Mouse (Mus musculus): Measurements from ENCODE around the gene Gfer. TPM values are rescaled to one million over a fixed set of nuclear protein-coding genes. Genes with fewer than 3 reads are reported as not detected.

Gfer gene
- polyA plus RNA-seq, 1 experiment from 2014 or later, result 37.3 TPM

DNA sequence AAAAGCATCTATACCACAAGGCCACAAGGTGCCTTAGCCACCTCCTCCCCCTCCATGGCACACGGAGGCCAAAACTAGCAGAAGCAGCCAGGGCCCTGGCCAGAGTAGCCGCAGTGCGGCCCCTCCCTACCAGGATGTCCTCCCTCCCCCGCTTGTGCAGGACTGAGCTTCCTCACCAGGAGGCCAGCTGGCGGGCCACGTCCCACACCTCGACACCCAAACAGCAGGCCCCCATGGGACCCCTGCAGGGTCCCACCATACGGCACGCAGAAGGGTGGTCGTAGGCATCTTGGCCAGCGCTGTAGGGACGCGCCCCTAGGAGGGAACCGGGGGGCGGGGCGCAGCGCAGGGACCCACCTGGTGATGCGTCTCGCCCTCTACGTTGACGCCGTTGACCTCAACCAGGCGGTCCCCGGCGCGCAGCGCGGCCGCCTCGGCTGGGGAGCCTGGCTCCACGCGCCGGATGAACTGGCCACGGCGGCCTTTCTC lies 46.3 kb downstream of the Gfer start:
- no peaks in the 10 kb centered on the region for H3K27me3 ChIP-seq (replicated peaks; ENCODE audit: control insufficient read depth, insufficient read depth, low read length)
- peaks cover 15% of the 10 kb centered on the region for H3K4me1 ChIP-seq (ENCODE audit: control insufficient read depth, insufficient read depth, low read depth, low read length)
- peak overlapping the region; percentile 84 for H3K4me3 ChIP-seq (ENCODE audit: low read length)
- no peaks in the 10 kb centered on the region for H3K36me3 ChIP-seq (ENCODE audit: control insufficient read depth, insufficient read depth, low read length)
- peak; percentile 71 for ATAC-seq
- WGBS, result 2% methylated on average over 16 of the region's 35 CpGs
- H3K27ac ChIP-seq (ENCODE audit: low read depth, low read length), result peak overlapping the region; percentile 82
- peak overlapping the region; percentile 93 for H3K4me2 ChIP-seq (ENCODE audit: low read length)
- H3K9ac ChIP-seq (ENCODE audit: low read depth, low read length), result peak overlapping the region; percentile 94
- H3K9me3 ChIP-seq (ENCODE audit: control insufficient read depth, low read length), result no peaks in the 10 kb centered on the region

DNA sequence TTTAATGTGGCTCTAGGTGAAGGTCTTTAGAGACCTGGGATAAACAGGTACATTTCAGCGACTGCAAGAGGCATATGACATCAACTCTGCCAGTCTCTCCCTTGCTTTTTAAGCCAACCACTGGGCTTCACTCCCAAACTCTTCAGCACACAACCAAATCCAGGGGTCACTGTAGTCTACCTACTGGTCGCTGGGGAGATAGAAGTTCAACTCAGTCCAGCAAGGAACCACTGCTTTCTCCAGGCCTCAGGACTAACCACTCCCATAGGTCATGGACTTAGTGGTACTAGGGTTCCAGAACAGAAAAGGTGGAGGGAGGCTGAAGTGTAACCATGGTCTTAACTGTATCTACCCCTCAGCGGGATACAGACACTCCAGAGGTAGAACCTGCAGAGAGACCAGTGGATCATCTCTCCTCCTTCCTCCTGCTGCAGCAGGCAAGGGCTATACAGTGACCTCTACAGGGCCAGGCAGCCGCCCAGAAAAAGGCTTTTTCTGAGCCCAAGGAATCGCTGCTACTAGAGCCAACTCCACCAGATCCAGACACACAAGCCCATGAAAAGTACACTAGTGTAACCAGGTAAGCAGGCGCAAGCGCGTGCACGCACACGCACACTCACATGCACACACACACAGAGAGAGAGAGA lies 47.1 kb downstream of the Gfer start:
- WGBS, result 70% methylated on average over 10 of the region's 10 CpGs
- no peak for ATAC-seq
- H3K4me2 ChIP-seq (ENCODE audit: low read length), result peak overlapping the region; percentile 93

DNA sequence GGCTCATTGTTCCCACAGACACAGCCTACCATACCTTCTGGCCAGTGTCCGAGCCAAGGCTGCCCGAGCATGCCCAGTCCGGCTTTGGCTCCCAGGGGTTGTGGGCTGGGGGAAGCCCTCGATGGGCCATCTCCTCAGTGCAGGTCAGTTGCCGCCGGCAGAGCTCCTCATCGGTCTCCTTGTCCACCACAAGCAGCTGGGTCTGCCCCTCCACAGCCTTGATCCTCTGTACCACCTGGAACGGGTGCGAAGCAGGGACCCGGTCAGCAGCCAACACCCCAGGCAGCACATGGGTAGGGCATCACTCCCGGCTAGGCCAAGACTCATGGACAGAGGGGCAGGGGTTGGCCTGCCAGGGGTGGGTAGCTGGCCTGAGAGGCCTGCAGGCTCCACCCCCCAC lies 48.5 kb downstream of the Gfer start:
- 0 out of 2 replicates have a peak overlapping the region, but pooled peaks have one; percentile 11 for H3K4me3 ChIP-seq (ENCODE audit: low read length)
- H3K9ac ChIP-seq (ENCODE audit: low read depth, low read length), result no peak overlapping the region; the same call in 1 of the 2 replicates
- no peak overlapping the region; the same call in 1 of the 2 replicates for H3K27ac ChIP-seq (ENCODE audit: low read depth, low read length)
- H3K9me3 ChIP-seq (ENCODE audit: control insufficient read depth, low read length), result no peaks in the 10 kb centered on the region
- H3K27me3 ChIP-seq (replicated peaks; ENCODE audit: control insufficient read depth, insufficient read depth, low read length), result no peaks in the 10 kb centered on the region
- no peak for ATAC-seq
- H3K4me2 ChIP-seq (ENCODE audit: low read length), result peak overlapping the region; percentile 9
- no peaks in the 10 kb centered on the region for H3K36me3 ChIP-seq (ENCODE audit: control insufficient read depth, insufficient read depth, low read length)
- H3K4me1 ChIP-seq (ENCODE audit: control insufficient read depth, insufficient read depth, low read depth, low read length), result peaks cover 13% of the 10 kb centered on the region
- WGBS, result 76% methylated on average over 10 of the region's 11 CpGs

More for the DNA sequence above, 47.1 kb downstream of the Gfer start:
- H3K9me3 ChIP-seq (ENCODE audit: control insufficient read depth, low read length), result no peaks in the 10 kb centered on the region
- H3K4me1 ChIP-seq (ENCODE audit: control insufficient read depth, insufficient read depth, low read depth, low read length), result peaks cover 14% of the 10 kb centered on the region
- peak overlapping the region; percentile 94 for H3K9ac ChIP-seq (ENCODE audit: low read depth, low read length)
- H3K27me3 ChIP-seq (replicated peaks; ENCODE audit: control insufficient read depth, insufficient read depth, low read length), result no peaks in the 10 kb centered on the region
- H3K27ac ChIP-seq (ENCODE audit: low read depth, low read length), result no peak overlapping the region
- peak overlapping the region; percentile 84 for H3K4me3 ChIP-seq (ENCODE audit: low read length)
- no peaks in the 10 kb centered on the region for H3K36me3 ChIP-seq (ENCODE audit: control insufficient read depth, insufficient read depth, low read length)

DNA sequence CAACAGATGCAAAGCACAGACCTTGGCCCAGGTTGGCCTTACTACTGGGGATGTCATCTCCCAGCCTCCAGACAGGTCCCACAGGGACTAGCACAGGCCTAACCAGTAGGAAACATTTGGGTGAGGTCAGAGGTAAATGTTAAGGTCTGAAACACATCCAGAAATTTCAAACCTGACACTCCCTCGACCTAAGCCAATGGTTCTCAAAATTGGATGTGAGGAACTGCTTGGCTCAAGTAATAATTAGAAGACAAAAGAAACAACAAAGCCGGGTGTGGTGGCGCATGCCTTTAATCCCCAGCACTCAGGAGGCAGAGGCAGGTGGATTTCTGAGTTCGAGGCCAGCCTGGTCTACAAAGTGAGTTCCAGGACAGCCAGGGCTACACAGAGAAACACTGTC lies 49.6 kb downstream of the Gfer start:
- WGBS, result 88% methylated on average over 4 of the region's 4 CpGs
- Histone ChIP-seq H3K36me3 (ENCODE audit: control insufficient read depth, insufficient read depth, low read length) (peaks cover 3% of the 10 kb centered on the region; the same call in 1 of the 2 replicates), H3K4me1 (ENCODE audit: control insufficient read depth, insufficient read depth, low read depth, low read length) (peaks cover 13% of the 10 kb centered on the region), H3K9ac (ENCODE audit: low read depth, low read length) (no peak overlapping the region), H3K27ac (ENCODE audit: low read depth, low read length) (no peak overlapping the region), H3K4me3 (ENCODE audit: low read length) (no peak overlapping the region), H3K4me2 (ENCODE audit: low read length) (no peak overlapping the region), H3K9me3 (ENCODE audit: control insufficient read depth, low read length) (no peaks in the 10 kb centered on the region), H3K27me3 (replicated peaks; ENCODE audit: control insufficient read depth, insufficient read depth, low read length) (no peaks in the 10 kb centered on the region)
- no peak for ATAC-seq

DNA sequence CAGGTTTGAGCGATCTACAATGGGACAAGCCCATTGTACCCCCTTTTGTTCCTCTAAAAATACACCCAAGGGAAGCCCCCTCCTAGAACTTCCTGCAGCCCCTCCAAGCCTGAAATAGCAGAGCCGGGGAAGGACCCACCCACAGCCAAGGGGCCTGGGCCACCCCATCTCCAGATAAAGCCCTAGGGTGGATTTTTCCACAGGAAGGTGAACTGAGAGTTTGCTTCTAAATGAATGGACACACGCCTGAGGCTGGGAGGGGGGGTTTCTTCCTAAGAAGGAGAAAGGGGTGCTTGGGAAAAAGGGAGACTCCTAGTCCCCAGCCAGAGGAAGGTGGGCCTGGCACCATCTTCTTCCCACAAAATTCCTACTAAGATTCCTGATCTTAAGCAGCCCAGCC lies 50.0 kb downstream of the Gfer start:
- H3K4me2 ChIP-seq (ENCODE audit: low read length), result no peak overlapping the region
- H3K27me3 ChIP-seq (replicated peaks; ENCODE audit: control insufficient read depth, insufficient read depth, low read length), result no peaks in the 10 kb centered on the region
- no peak overlapping the region for H3K4me3 ChIP-seq (ENCODE audit: low read length)
- H3K9me3 ChIP-seq (ENCODE audit: control insufficient read depth, low read length), result no peaks in the 10 kb centered on the region
- peaks cover 3% of the 10 kb centered on the region; the same call in 1 of the 2 replicates for H3K36me3 ChIP-seq (ENCODE audit: control insufficient read depth, insufficient read depth, low read length)
- no peak overlapping the region for H3K9ac ChIP-seq (ENCODE audit: low read depth, low read length)
- H3K27ac ChIP-seq (ENCODE audit: low read depth, low read length), result no peak overlapping the region
- H3K4me1 ChIP-seq (ENCODE audit: control insufficient read depth, insufficient read depth, low read depth, low read length), result peaks cover 13% of the 10 kb centered on the region
- 80% methylated on average over 3 of the region's 3 CpGs for WGBS
- no peak for ATAC-seq

DNA sequence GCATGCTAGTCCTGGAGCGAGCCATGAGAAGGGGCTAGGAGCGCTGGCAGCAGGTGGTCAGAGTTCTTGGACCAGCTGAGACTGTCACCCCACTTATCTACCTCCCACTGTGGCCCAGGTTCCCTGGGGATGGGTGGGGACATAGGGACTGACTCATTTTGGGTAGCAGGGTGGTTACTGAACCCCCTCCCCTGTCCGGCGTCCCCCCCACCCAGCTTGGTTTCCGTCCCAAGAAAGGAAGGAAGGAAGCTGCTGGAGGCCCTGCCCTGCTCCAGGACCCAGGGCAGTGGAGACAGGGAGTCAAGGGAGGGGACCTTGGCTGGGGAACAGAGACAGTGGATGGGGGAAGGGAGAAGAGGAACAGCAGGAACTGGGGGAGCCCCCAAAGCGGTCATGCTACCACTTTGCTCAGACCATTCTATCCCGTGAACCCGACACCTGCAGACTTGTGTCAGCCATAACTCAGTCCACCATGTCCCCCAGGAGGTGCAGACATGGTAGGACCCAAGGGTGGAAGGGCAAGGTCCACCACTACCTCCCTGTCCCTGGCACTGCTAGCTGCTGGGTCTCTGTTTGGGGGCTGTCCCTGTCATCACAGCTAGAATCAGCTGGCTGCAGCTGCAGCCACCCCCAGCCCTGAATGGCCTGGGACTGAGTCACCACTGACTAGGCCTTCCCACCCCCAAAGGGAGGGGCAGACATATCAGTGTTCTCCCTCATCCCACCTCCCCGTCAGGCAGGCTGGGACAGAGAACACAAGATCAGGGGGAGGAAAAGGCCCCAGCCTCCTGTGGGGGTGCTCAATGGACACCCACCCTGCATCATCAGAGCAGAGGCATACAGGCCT lies 50.9 kb downstream of the Gfer start:
- H3K9ac ChIP-seq (ENCODE audit: low read depth, low read length), result no peak overlapping the region
- WGBS, result 85% methylated on average over 9 of the region's 9 CpGs
- H3K4me3 ChIP-seq (ENCODE audit: low read length), result no peak overlapping the region
- no peaks in the 10 kb centered on the region for H3K9me3 ChIP-seq (ENCODE audit: control insufficient read depth, low read length)
- peaks cover 8% of the 10 kb centered on the region for H3K4me1 ChIP-seq (ENCODE audit: control insufficient read depth, insufficient read depth, low read depth, low read length)
- H3K4me2 ChIP-seq (ENCODE audit: low read length), result no peak overlapping the region
- H3K27me3 ChIP-seq (replicated peaks; ENCODE audit: control insufficient read depth, insufficient read depth, low read length), result no peaks in the 10 kb centered on the region
- H3K36me3 ChIP-seq (ENCODE audit: control insufficient read depth, insufficient read depth, low read length), result peaks cover 3% of the 10 kb centered on the region; the same call in 1 of the 2 replicates
- ATAC-seq, result no peak
- H3K27ac ChIP-seq (ENCODE audit: low read depth, low read length), result peak overlapping the region; percentile 59; the same call in 1 of the 2 replicates

DNA sequence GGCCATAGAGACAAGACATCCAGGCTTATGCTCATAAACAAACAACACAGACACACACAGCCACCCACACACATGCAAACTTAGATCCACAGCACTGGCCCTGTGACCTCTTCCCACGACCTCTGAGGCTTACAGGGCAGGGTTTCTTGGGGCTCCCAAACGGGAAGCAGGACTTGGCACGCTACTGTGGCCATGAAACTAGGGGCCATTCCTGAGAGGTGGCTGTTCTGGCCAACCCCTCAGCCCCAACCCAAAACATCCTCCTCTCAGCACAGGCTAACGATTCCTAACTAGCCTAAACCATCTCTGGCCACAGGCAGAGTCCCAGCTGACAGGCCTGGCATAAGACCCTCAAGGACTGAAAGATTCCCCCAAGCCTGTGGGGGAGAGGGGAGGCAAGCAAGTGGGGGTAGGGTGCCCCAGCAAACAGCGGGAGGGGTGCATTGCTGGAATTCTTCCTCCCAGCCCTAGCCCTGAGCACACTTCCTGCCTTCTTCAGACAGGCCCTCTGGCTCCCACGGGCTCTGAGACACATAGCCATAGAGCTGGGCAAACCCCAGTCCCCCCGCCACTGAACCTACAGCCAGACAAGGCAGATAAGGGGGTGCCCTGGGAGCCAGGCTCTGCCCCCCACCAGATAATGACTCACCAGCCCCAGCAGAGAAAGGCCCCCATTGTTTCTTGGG lies 51.8 kb downstream of the Gfer start:
- Histone ChIP-seq H3K36me3 (ENCODE audit: control insufficient read depth, insufficient read depth, low read length) (peaks cover 3% of the 10 kb centered on the region; the same call in 1 of the 2 replicates), H3K9ac (ENCODE audit: low read depth, low read length) (no peak overlapping the region), H3K4me1 (ENCODE audit: control insufficient read depth, insufficient read depth, low read depth, low read length) (peaks cover 3% of the 10 kb centered on the region; the same call in 1 of the 2 replicates), H3K27ac (ENCODE audit: low read depth, low read length) (0 out of 2 replicates have a peak overlapping the region, but pooled peaks have one; percentile 6), H3K27me3 (replicated peaks; ENCODE audit: control insufficient read depth, insufficient read depth, low read length) (no peaks in the 10 kb centered on the region), H3K9me3 (ENCODE audit: control insufficient read depth, low read length) (no peaks in the 10 kb centered on the region), H3K4me3 (ENCODE audit: low read length) (no peak overlapping the region), H3K4me2 (ENCODE audit: low read length) (no peak overlapping the region)
- WGBS, result 58% methylated on average over 7 of the region's 7 CpGs
- ATAC-seq, result no peak
